Mouse (Mus musculus): ENCODE results near the gene Zfhx2. TPM values are rescaled to one million over a fixed set of nuclear protein-coding genes. Genes with fewer than 3 reads are reported as not detected.
A peak's percentile ranks its signal among the peaks of the same experiment; 100 is the strongest.

The Zfhx2 gene
- total and polyA plus RNA-seq, 3 experiments = 0.42 to 3.2 TPM; not detected in 1

- TF ChIP-seq MYC (IDR thresholded peaks at IDR 0.05; ENCODE audit: low read depth, low read length) (no peak), E2F4 (IDR thresholded peaks at IDR 0.05; ENCODE audit: borderline replicate concordance, low read depth, low read length) (no peak), ELF1 (IDR thresholded peaks at IDR 0.05; ENCODE audit: low read depth, low read length) (no peak), POLR2A (IDR thresholded peaks at IDR 0.05; ENCODE audit: control insufficient read depth in 1 of 2, insufficient read depth in 1 of 2, low read depth in 1 of 2, low read length in 2 of 2, poor library complexity in 1 of 2) (no peak), NELFE (IDR thresholded peaks at IDR 0.05; ENCODE audit: low read depth, low read length) (no peak), TCF12 (IDR thresholded peaks at IDR 0.05; ENCODE audit: low read depth, low read length) (no peak), ZMIZ1 (IDR thresholded peaks at IDR 0.05; ENCODE audit: low read depth, low read length) (no peak), MEF2A (IDR thresholded peaks at IDR 0.05; ENCODE audit: extremely low read depth, insufficient replicate concordance, low read depth, low read length, poor library complexity, severe bottlenecking) (no peak), CHD2 (IDR thresholded peaks at IDR 0.05; ENCODE audit: low read length) (no peak), GATA1 (IDR thresholded peaks at IDR 0.05; ENCODE audit: low read depth, low read length) (no peak), CHD1 (IDR thresholded peaks at IDR 0.05; ENCODE audit: low read depth, low read length) (no peak), MAFK (IDR thresholded peaks at IDR 0.05; ENCODE audit: borderline replicate concordance, low read depth, low read length) (no peak), ZNF384 (IDR thresholded peaks at IDR 0.05; ENCODE audit: low read depth, low read length) (no peak), USF1 (IDR thresholded peaks at IDR 0.05; ENCODE audit: low read depth, low read length) (no peak), BHLHE40 (IDR thresholded peaks at IDR 0.05; ENCODE audit: borderline replicate concordance, low read depth, low read length) (no peak), MXI1 (IDR thresholded peaks at IDR 0.05; ENCODE audit: low read depth, low read length) (no peak), EP300 (IDR thresholded peaks at IDR 0.05; ENCODE audit: low read depth in 1 of 2, low read length in 2 of 2) (no peak), ZKSCAN1 (IDR thresholded peaks at IDR 0.05; ENCODE audit: low read depth, low read length) (no peak), CTCF (IDR thresholded peaks at IDR 0.05 in 2 of 3, conservative IDR thresholded peaks at IDR 0.05 in 1 of 3; ENCODE audit: control insufficient read depth in 1 of 3, insufficient read depth in 1 of 3, low read depth in 2 of 3, low read length in 3 of 3, poor library complexity in 1 of 3, severe bottlenecking in 1 of 3) (no peak), POLR2AphosphoS2 (IDR thresholded peaks at IDR 0.05; ENCODE audit: low read length) (no peak)
- Histone ChIP-seq H3K27me3 (ENCODE audit: control insufficient read depth in 1 of 2, insufficient read depth in 2 of 2, low read length in 2 of 2) (no peaks in the 10 kb centered on the region), H3K27ac (ENCODE audit: control insufficient read depth, low read depth, low read length) (no peak overlapping the region), H3K36me3 (ENCODE audit: control insufficient read depth in 1 of 2, insufficient read depth in 2 of 2, low read length in 2 of 2) (peaks cover 2 to 8% of the 10 kb centered on the region in 2 experiments; a peak in 3 of 4 replicates), H3K79me2 (ENCODE audit: control insufficient read depth, insufficient read depth, low read length, poor library complexity) (no peaks in the 10 kb centered on the region), H3K4me1 (ENCODE audit: control insufficient read depth in 1 of 2, insufficient read depth in 2 of 2, low read length in 2 of 2) (peaks cover 2 to 7% of the 10 kb centered on the region in 2 experiments; a peak in 3 of 4 replicates), H3K4me3 (ENCODE audit: control insufficient read depth in 1 of 2, insufficient read depth in 1 of 2, low read depth in 2 of 2, low read length in 2 of 2) (no peak overlapping the region), H3K9ac (ENCODE audit: control insufficient read depth, low read depth, low read length, poor library complexity, severe bottlenecking) (no peak overlapping the region), H3K9me3 (replicated peaks; ENCODE audit: insufficient read depth, low read length) (no peaks in the 10 kb centered on the region)
- no peak for DNase-seq (ENCODE audit: low read depth, low spot score)
Observed at GRCm38 (mm10) chr14:55028333-55028835, 63.7 kb downstream of the Zfhx2 start.

GRCm38 (mm10) chr14:55027653-55028052, 64.5 kb downstream of the Zfhx2 start:
- no peaks in the 10 kb centered on the region for H3K27me3 ChIP-seq (ENCODE audit: control insufficient read depth in 1 of 2, insufficient read depth in 2 of 2, low read length in 2 of 2)
- DNase-seq (ENCODE audit: low read depth, low spot score) = no peak
- H3K79me2 ChIP-seq (ENCODE audit: control insufficient read depth, insufficient read depth, low read length, poor library complexity) = no peaks in the 10 kb centered on the region
- H3K27ac ChIP-seq (ENCODE audit: control insufficient read depth, low read depth, low read length) = no peak overlapping the region
- no peaks in the 10 kb centered on the region for H3K9me3 ChIP-seq (replicated peaks; ENCODE audit: insufficient read depth, low read length)
- H3K4me1 ChIP-seq (ENCODE audit: control insufficient read depth in 1 of 2, insufficient read depth in 2 of 2, low read length in 2 of 2) = peaks cover 2 to 7% of the 10 kb centered on the region in 2 experiments; a peak in 3 of 4 replicates
- TF ChIP-seq POLR2A (IDR thresholded peaks at IDR 0.05; ENCODE audit: control insufficient read depth in 1 of 2, insufficient read depth in 1 of 2, low read depth in 1 of 2, low read length in 2 of 2, poor library complexity in 1 of 2) = no peak
- TF ChIP-seq TCF12 (IDR thresholded peaks at IDR 0.05; ENCODE audit: low read depth, low read length) = no peak
- no peak for TF ChIP-seq ETS1 (IDR thresholded peaks at IDR 0.05; ENCODE audit: low read depth, low read length)
- TF ChIP-seq E2F4 (IDR thresholded peaks at IDR 0.05; ENCODE audit: borderline replicate concordance, low read depth, low read length) = no peak
- TF ChIP-seq RCOR1 (IDR thresholded peaks at IDR 0.05; ENCODE audit: low read depth, low read length) = no peak
- TF ChIP-seq UBTF (IDR thresholded peaks at IDR 0.05; ENCODE audit: borderline replicate concordance, insufficient read depth, low read depth, low read length) = no peak
- no peak for TF ChIP-seq MYB (IDR thresholded peaks at IDR 0.05; ENCODE audit: low read depth, low read length)
- TF ChIP-seq SMC3 (IDR thresholded peaks at IDR 0.05; ENCODE audit: low read depth, low read length) = 0 out of 2 replicates have a peak, but pooled peaks have one; percentile 8
- peak; percentile 16 for TF ChIP-seq RAD21 (IDR thresholded peaks at IDR 0.05; ENCODE audit: low read depth, low read length)
- TF ChIP-seq CTCF (IDR thresholded peaks at IDR 0.05 in 2 of 3, conservative IDR thresholded peaks at IDR 0.05 in 1 of 3; ENCODE audit: control insufficient read depth in 1 of 3, insufficient read depth in 1 of 3, low read depth in 2 of 3, low read length in 3 of 3, poor library complexity in 1 of 3, severe bottlenecking in 1 of 3) = peak in 1 of 3 experiments; percentile 31; a peak in 2 of 6 replicates
- TF ChIP-seq SIN3A (IDR thresholded peaks at IDR 0.05; ENCODE audit: low read length) = no peak
- no peak for TF ChIP-seq USF2 (IDR thresholded peaks at IDR 0.05; ENCODE audit: borderline replicate concordance in 1 of 2, insufficient read depth in 1 of 2, low read depth in 1 of 2, low read length in 2 of 2)
- no peak for TF ChIP-seq MAZ (IDR thresholded peaks at IDR 0.05; ENCODE audit: low read depth, low read length)
- peaks cover 2 to 8% of the 10 kb centered on the region in 2 experiments; a peak in 3 of 4 replicates for H3K36me3 ChIP-seq (ENCODE audit: control insufficient read depth in 1 of 2, insufficient read depth in 2 of 2, low read length in 2 of 2)
- H3K4me3 ChIP-seq (ENCODE audit: control insufficient read depth in 1 of 2, insufficient read depth in 1 of 2, low read depth in 2 of 2, low read length in 2 of 2) = no peak overlapping the region
- H3K9ac ChIP-seq (ENCODE audit: control insufficient read depth, low read depth, low read length, poor library complexity, severe bottlenecking) = no peak overlapping the region

Data from MEL (cell line).